Mouse (Mus musculus): ENCODE data around the gene Trak1.

GRCm38 (mm10) chr9:121346635-121347034, 49.3 kb downstream of the Trak1 start:
- TF ChIP-seq ZC3H11A (IDR thresholded peaks at IDR 0.05; ENCODE audit: borderline replicate concordance, low read depth, low read length) (no peak), ZNF384 (IDR thresholded peaks at IDR 0.05; ENCODE audit: low read depth, low read length) (no peak), HCFC1 (IDR thresholded peaks at IDR 0.05; ENCODE audit: borderline replicate concordance, insufficient read depth, low read length) (no peak), CHD2 (IDR thresholded peaks at IDR 0.05; ENCODE audit: low read depth, low read length) (no peak), MAFK (IDR thresholded peaks at IDR 0.05; ENCODE audit: insufficient read depth, low read depth, low read length) (no peak)

All from ES-E14 (cell line).